Mouse (Mus musculus) fibroblast of lung, adult 2 months (primary cell): ENCODE data around the gene Masp1.

ENCODE experiments used
- DNase-seq: peaks from one replicate; pipeline ENCODE4 v3.0.0-alpha.2; 2011; ENCODE audit warnings: low read depth

Masp1 gene

DNA sequence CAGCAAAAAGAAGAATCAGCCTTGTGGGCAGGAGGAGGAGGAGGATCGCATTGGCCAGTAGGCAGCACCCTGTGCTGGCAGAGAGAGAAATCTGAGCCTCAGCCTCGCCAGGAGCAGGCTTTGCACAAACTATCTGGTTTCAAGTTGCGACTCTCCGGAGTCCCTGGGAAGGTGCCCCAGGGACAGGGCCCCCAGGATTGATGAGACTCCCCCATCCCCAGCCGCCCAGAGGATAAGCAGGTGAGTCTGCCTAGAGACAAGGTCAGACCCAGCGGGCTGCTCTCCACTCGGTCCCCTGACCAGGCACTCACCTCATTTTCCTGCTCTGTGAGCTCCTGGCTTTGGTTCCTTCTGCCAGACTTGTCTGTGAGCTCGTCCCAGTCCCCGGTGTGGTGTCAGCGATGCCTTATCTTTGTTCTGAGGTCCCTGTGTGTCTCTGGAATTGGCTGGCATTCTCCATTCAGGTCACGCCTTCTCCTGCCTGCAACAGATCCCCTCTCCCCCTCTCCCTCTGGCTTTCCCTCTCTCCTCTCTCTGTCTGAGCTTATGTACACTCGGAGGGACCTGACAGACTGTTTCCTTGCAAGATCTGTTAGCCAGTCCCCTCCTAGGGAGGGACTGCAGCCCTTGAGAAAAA, at the start of gene Masp1, which contains the start of gene Rtp4:
TSS of gene Masp1 (minus strand) at position 581 of the 637 bp plus-strand sequence.
TSS of gene Rtp4 (plus strand) at position 57 of the 637 bp plus-strand sequence.
- no peak for DNase-seq

DNA sequence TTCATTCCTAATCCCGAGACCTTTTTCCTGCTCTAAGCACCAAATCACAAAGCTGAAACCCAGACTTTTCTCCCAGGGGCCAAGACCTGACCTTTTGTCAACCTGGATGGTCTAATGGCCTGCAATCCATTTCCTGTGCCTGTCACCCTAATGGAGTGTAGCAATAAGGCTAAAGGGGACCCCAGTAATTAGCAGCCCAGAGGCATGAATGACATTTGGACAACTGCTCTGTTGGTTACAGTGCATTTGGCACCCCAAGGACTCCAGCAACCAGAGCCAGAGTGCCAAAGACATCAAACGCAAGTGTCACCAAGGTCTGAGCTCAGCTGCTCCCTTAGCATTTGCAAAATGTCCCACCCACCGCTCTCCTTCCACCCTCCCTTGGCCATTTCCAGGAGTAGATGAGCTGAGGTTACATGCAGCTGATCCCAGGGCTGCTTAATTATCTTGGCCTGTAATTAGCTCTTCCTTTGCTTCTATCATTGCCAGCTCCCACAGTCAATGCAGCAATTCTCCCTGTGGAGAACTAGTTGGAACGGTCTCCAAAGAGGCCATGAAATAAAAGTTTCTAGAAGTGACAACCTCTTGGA, 47.8 kb upstream of the Masp1 start:
- no peak for DNase-seq

DNA sequence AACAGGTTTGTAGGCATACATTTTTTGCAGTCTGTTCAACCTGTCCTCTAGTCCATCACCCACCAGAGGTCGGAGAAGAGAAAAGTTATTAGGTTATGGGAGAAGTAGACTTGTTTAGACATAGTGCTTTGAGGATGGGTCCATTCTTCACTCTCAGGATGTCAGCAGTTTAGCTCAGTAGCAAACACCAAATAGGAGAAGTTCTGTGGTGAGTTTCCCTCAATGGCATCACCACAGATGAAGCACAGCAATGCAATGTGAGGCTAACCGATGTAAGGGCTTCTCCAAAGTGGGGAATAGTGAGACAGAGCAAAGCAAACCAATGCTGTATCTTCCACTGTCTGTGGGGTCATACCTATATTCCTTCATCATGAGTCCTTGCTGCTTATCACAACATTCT, 37.1 kb upstream of the Masp1 start:
- no peak for DNase-seq

DNA sequence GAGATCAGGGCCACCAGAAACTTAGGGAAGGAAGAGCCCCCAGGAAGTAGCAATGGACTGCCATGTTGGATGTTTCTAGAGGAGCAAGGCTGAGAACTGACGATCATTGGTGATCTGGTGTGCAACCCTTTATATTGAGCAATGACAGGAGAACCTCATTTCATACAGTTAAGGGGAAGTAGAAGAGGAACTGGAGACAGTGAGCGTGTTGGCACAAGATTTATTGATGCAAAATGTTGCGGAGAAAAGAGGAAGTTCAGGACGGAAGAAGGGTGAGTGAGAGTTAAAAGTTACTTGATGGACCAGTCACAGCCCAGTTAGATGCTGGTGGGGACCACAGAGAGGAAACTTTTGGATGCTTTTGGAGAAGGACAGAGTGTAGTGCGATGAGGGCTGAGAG, 36.6 kb upstream of the Masp1 start:
- no peak for DNase-seq

DNA sequence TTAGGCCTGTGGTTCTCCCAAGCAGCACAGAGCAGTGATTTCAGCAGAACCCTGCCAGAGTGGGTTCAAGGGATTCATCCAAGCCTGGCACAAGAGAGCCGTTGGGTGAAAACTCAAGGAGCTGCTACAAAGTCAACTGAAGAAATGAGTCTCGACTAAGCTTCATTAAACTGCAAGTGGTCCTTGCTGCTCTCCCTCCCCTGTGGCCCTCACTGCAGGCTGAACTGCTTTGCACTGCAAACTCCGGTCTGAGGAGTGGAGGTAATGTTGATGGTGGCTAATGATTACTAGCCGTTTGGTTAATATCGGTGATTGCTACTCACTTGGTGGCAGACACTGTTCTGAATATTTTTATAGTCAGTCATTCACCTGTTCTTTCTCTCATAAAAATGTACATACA, 34.1 kb upstream of the Masp1 start:
- no peak for DNase-seq

DNA sequence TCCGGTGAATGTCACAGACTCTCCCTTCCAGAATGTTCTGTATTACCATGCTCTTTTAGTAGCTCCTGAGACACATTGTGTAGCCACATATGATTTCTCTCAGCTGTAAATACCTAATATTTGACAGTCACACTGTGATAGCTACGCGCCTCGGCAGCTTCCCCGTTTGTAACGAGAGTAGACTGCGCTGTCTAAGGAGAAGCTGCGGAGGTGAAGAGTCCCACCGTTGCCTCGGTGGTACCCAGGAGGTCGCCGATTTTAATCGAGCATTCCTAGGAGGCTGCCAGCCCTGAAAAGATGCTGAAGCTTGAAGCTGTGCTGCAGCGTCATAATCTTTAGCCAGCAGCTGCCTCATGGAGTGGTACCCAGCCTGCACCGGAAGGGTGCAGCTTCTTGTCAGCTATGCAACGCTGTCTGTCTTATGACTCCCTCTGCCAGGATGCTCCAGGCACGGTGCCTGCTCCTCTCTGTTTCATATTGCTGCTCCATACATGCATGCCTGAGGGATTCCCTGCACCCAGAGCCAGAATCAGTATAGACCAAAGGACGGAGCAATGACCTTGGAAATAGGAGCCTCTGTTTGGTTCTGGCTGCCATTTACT, 30.5 kb upstream of the Masp1 start:
- DNase-seq = no peak

DNA sequence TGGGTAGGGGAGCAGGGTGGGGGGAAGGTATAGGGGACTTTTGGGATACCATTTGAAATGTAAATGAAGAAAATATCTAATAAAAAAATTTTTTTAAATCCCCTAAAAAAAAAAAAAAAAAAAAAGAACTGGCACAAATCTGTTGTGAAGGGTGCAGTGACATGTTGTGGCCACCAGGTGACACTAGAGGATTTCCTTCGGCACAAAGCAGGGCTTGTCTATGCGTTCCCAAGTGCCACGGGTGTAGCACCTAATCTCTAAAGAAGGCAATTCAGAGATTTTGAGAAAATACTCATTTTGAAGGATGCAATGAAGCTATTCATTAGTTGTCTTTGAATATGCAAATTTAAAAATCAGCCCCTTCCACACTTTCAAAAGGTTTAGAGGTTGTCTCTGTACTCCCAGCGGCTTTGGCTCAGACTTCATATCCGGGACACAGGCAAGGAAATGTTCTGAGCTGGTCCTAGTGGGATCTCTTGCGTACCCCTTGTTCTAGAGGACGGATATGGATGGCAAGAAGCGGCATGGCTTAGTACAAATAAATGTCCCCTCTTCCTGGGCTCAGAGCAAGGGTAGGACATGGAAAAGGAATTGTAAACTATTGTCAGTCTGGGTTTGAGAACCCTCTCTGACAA, 29.8 kb upstream of the Masp1 start:
- no peak for DNase-seq

DNA sequence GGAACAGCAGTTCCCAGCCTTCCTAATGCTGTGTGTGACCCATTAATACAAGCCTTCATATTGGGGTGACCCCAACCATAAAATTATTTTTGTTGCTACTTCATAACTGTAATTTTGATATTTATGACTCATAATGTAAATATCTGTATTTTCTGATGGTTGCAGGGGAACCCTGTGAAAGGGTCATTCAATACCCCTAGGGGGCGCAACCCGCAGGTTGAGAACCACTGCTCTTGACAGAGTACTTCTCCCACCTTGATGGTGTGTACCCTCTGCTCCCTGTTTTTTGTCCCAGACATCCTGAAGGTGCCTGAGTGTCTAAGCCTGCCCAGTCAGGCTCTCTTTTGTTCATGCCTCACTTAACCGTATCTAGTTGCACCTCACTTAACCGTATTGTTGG, 27.2 kb upstream of the Masp1 start:
- DNase-seq = no peak

DNA sequence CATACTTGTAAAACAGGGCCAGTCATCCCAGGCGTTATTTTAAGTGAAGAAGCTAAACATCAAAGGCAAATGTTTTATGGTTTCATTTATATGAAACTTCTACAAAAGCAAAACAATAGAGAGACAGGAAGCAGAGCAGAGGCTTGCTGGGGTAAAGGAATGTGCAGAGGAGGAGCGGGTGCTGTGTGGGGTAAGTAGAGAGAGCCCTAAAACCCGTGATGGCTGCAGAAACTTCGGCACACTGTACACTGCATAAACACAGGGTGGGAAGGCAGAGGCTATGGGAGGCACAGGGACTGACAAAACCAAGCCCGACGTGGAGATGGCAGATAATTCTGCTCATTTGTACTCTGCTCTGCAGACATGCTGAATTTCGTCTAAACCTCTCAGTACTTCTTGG, 23.7 kb upstream of the Masp1 start:
- no peak for DNase-seq

DNA sequence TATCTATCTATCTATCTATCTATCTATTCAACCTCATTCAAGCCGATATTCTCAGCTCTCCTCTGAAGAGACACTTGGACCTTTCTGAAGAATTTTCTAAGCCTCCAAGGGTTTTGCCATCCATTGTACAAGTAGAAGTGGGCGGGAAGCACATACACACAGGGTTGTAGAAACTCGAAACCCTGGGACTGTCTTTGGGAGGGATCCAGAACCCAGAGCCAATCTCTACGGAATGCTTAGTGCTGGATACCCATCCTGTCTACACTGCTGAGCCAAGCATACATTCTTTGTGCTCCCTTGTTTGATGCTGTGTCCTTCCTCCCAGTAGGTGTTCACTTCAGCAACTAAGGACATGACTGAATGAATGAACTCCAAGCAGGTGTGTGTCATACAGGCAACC, 22.3 kb upstream of the Masp1 start:
- no peak for DNase-seq

DNA sequence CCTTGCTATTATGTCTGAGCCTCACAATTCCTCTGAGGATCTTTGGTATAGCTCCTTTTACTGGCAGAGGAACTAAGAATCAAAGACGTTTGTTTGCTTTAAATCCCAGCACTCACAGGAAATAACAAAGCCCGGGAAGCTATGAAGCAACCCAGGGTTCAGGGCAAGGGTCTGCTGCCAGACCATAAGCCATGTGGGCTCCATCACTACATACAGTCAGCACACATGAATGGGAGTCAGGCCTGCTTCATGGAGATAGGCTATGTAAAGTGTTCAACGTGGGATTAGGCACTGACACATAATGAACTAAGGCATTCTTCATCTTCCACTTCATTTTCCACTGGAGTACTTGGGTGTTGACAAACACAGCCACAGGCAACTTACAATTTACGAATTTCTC, 20.4 kb upstream of the Masp1 start:
- DNase-seq = no peak

DNA sequence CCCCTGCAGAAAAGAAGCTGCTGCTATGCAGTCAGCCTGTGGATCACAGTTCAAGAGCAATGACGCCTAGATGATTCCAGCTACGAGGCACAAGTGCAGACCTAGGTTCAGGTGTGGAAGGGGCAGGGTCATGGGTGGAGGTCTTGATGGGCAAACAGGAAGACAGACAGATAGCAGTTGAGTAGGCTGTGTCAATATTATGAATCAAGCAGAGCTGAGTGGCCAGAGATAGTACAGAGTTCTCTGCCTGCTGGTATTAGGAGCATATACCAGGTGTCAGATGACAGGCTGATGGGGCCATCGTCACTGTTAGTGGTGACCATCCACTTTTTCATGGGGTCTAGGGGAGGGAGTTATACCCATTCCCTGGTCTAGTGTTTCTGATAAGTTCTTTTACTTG, 13.1 kb upstream of the Masp1 start:
- DNase-seq = no peak

DNA sequence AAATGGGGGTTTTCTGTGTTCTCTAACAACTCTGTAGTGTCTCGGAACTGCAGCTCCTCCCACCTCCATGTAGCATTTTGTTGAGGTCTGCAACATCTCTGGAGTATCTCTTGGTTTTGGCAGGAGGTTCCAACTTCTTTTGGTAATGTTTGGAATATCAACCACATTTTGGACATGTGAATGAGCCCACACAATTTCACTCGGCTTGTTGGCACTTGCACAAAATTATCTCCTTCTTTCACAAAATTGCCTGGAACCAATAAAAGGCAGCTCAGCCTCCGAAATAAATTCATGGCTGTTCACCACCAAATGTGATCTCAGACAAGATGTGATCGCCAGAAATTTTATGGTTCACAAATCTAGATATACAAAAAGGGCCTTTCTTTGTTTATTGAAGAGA, 8.6 kb upstream of the Masp1 start:
- DNase-seq = no peak

DNA sequence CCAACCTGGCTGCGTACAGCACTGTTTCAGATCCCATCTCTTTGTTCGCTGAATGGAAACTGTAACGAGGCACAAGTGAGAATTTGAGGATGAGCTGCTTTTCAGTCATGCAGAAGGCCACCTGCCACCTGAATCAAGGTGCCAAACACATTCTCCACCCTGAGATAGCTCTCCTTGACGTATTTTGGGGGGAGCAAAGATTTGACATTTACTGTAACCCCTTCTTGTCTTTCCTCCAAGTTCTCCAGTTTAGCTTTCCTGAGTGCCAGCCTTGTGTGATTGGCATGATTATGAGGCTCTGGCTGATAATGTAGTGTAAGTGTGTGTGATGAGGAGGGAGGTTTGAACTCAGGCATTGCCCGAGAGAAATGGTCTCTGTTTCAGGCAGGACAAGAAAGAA, 1.5 kb upstream of the Masp1 start:
- DNase-seq = no peak

DNA sequence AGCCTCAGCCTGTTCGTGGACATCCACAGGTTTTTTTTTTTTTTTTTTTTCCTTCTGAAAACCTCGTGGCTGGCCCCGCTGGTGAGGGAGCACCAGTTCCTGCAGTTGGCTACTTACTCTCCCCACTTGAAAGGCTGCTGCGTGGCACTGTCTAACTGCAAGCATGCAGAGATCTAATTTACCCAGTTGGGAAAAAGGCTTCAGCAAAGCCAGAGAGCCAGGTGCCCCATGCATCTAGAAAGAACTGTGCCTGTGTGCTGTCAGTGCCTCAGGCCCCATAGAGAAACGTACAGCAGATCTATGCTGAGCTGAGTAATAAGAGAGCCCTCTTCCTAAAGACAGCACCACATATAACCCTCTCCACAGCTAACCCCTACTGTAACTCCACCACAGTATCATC, 477 bp upstream of the Masp1 start:
- no peak for DNase-seq

DNA sequence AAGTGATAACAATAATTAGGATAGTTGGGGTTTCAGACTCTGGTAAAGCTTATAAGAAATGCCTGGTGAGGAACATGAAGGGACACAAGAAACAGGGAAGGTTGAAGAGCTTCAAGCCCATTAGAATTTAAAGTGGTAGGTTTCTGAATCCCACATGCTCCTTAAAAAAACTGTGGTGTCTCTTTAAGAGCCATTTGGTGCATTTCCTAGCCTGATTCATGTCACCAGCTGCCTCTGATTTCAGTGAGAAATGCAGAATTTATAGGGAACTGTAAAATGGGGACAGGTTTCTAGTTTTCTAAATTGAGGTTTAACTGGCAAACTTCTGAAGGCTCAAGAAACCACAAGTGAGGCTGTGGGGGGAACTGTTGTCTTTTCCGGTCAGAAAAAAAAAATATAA, 844 bp downstream of the Masp1 start:
- DNase-seq = no peak

DNA sequence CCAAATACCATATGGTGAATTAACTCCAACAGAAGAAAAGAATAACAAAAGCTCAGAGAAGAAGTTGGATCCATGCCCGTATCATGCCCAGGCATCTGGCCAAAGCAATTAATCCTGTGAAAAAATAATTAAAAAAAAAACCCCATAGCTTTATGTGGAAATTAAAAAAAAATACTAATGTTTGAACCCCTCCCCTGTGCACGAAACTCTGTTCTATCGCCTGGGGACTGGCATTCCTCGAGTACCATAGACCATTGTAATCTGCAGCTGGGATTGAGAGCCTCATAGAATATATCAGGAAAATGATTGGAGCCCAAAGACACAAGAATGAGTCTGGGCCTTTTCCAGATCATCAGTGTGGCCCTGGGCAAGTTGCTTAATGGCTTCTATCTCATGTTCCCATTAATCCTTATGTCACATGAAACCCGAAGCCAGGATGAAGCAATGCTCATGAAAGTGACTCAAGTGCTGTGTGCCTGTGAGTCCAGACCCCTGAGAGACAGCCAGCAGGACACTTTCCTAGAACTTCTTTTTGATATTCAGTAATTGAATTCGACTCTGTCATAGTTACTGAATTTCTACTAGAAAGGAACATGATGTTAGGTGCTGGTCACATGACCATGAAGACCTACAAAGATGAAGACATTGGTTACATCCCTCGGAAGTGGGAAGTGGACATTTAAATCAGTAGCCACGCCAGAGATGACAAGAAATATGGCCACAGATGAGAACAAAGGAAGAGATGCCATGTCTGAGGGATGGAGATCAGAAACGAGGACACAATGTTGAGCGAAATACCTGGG, 1.8 kb downstream of the Masp1 start:
- DNase-seq = no peak

DNA sequence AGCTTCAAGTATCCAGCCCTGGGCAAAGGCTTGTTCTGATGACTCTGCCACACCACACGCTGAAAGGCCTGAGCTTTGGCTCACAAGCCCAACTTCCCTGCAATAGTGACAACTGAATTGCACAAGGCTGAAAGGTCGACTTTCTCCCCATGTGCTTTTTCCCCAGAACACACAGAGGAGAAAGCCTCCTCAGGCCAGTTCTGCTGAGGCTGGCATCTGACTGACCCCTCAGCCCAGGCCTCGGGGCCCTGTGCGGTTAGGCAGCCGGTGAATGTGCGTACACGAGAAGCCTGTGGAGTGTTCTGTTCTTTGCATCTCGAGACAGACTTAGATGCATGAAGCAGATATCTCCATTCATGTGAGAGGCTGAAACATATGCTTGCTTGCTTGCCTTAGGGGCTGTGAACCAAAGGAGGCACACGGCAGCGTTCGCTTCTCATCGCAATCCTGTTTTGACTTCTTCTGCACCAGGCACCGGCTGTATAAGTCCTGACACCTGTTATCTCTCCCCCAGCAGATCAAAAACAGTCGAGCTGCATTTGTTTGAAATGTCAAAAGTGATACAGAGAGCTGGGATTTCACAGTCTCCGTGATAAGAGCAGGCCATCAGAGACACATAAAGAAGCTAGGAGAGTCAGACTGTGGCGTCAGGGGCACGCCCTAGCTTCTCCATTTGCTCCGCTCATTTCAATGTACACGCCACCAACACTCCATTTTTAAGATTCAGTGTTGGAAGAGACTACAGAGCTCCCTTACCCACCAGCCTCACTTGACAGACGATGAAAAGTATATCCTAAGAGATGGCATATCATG, 2.7 kb downstream of the Masp1 start:
- no peak for DNase-seq

DNA sequence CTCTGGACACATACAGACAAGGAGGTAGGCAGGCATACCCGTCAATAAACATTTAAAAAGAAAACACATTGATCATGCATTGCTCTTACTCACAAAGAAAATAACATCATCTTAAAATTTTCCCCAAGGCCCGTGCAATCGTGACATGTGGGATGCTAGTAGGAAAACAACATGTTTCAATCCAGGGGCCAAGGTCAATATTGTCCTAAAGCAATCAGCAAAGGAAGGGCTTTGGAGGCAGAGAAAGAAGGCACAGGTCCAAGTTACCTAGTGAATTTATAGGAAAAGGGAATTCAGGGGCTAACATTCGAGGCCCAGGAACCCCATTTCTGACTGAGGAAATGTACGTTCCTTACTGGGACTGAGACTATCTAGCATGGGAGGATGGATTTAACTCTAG, 3.4 kb downstream of the Masp1 start:
- no peak for DNase-seq

DNA sequence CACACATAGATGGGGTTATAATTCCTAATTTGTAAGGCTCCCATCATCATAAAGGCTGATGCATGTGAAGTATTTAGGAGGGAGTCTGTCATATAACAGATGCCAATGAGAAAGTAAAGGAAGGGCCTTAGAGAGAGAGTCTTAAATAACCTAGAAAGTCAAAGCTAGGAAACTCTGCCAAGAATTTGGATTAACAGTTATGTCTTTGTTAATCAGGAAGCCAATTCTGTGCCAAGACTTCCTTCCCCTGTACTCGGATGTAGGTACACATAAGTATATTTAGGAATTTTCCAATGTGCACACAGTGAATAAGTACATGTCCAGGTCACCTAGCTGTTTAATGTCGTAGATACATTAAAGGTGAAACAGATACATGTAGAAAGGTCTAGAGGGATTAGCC, 4.0 kb downstream of the Masp1 start:
- no peak for DNase-seq

DNA sequence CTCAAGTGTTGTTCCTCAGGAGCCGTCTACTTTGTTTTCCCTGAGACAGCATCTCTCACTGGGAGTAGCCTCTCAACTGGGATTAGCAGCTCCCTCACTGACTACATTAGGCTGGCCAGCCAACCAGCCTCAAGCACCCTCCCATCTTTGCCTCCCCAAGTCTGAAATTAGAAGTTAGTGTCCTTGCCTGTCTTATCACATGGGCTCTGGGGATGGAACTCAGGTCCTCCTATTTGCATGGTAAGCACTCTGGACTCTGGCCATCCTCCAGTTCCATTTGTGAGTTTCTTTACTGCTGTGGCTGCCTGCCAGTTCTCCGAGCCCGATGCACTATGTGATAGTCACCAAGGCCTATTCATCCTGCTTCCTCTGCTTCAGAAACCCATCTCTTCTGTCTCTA, 4.8 kb downstream of the Masp1 start:
- DNase-seq = no peak

DNA sequence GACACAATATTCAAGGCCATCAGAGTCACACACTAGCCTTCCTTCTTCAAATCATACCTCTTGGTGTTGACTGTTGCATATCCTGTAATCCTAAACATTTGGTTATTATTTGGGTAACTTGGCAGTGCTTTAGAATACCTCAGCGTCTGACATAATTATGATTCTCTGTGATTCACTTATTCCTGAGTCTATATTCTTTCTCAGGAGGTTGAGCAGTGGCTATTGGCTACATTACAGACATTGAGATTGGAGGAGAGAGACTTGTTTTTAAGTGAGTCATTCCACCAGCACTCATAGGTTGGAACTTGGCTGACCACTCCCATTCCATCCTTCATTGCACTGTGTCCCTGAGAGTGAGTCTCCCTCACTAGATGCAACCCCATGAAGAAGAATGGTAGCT, 7.2 kb downstream of the Masp1 start:
- no peak for DNase-seq
